Mouse (Mus musculus) frontal cortex, postnatal 25 days (tissue): Measurements from ENCODE around the gene Gm5891.
"Not testable (repeated sequence)": the region's sequence is repeated elsewhere in the genome, so short reads cannot be mapped to it uniquely, and the experiment has no call there.

Experiments
- DNase-seq, 2 experiments: peaks; one replicate each; pipeline ENCODE4 v3.0.0; 2022; ENCODE audit warnings: low spot score in 2 of 2

Gene Gm5891

DNA sequence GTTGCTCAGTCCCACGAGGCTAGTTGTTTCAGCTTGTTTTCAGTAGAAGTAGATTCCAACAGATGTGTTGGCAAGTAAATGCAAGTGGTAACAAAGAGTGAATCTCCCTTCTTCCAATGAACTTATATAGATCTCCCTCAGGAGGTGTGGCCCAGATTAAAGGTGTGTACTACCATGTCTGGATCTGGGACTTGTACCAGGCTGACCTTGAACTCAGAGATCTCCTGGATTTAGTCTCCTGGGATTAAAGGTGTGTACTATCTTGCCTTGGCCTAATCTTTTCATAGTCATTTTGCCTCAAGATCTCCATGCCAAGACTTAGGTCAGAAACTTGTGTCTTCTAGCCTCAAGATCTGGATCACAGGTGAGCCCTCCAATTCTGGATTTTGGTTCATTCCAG, at the start of gene Gm5891:
Gm5891 (minus strand) TSS at position 101 of the 400 bp plus-strand sequence.
- not testable (repeated sequence) for DNase-seq
